Mouse (Mus musculus): ENCODE measurements around the gene Kcnj6.

DNA sequence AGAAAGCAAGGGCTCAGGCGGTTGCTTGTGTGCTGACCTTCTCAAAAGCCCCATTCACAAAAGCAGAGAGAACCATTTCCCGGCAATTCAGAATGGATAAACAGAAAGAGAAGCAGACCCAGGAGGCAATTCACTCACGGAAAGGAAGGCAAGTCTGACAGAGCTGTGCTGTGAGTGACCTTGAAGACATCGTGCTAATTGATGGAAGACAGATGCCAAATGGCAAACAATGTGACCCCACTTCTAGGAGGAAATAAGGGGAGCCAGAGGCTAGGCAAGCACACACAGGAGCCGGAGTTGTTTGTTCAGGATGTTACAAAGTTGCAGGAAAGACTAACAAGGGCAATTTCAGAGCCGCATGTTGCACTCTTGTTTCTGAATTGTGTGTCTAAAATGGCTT lies 158.1 kb downstream of the Kcnj6 start:
- TF ChIP-seq CTCF (IDR thresholded peaks at IDR 0.05), result no peak
- no peak for TF ChIP-seq EP300 (IDR thresholded peaks at IDR 0.05)
